Mouse (Mus musculus): ENCODE data around the gene Bcdin3d.

- TF ChIP-seq CTCF (IDR thresholded peaks at IDR 0.05; ENCODE audit: borderline replicate concordance, insufficient read depth, low read depth, low read length) (no peak), POLR2A (IDR thresholded peaks at IDR 0.05; ENCODE audit: borderline replicate concordance, insufficient read depth, low read length) (no peak)
These were observed 50.6 kb downstream of the Bcdin3d start for GRCm38 (mm10) chr15:99423884-99424283.
